Mouse (Mus musculus) small intestine, adult 2 months (tissue): ENCODE measurements around the gene Nexn. TPM values are rescaled to one million over a fixed set of nuclear protein-coding genes. Genes with fewer than 3 reads are reported as not detected.

Experiments used
- H3K27ac ChIP-seq: fragments of 200-500 bp; 2 replicates; pipeline ENCODE4 v1.5.1; 2012; ENCODE audit warnings: low read depth, low read length, control low read depth, inconsistent platforms; ENCODE audit not compliant: insufficient read depth
- H3K27me3 ChIP-seq: fragments of 200-500 bp; 2 replicates; pipeline ENCODE4 v1.6.1; 2012; ENCODE audit warnings: mild to moderate bottlenecking, moderate library complexity, low read length, inconsistent platforms; ENCODE audit not compliant: control insufficient read depth, insufficient read depth
- H3K36me3 ChIP-seq: fragments of 200-500 bp; 2 replicates; pipeline ENCODE4 v1.6.1; 2012; ENCODE audit warnings: mild to moderate bottlenecking, low read length, control low read depth, inconsistent platforms; ENCODE audit not compliant: control insufficient read depth, insufficient read depth
- H3K4me1 ChIP-seq: fragments of 200-500 bp; 2 replicates; pipeline ENCODE4 v1.6.1; 2012; ENCODE audit warnings: low read length, inconsistent platforms, mixed read lengths; ENCODE audit not compliant: control insufficient read depth, insufficient read depth, insufficient read length
- H3K4me3 ChIP-seq: fragments of 200-500 bp; 2 replicates; pipeline ENCODE4 v1.5.1; 2012; ENCODE audit warnings: low read depth, mild to moderate bottlenecking, control low read depth, inconsistent platforms, low read length, moderate library complexity
- CTCF ChIP-seq: fragments of 200-500 bp; IDR thresholded peaks from 2 replicates; pipeline ENCODE4 v1.5.1; 2012; ENCODE audit warnings: low read depth, mild to moderate bottlenecking, control low read depth, inconsistent platforms, low read length, moderate library complexity, mixed read lengths; ENCODE audit not compliant: insufficient replicate concordance, insufficient read length; ENCODE audit errors: extremely low read depth
- POLR2A ChIP-seq: fragments of 200-500 bp; IDR thresholded peaks from 2 replicates; pipeline ENCODE4 v1.6.1; 2012; ENCODE audit warnings: low read depth, mild to moderate bottlenecking, control low read depth, inconsistent platforms, low read length, moderate library complexity
- WGBS: fragments of 180-500 bp; shearing (Covaris S2); methylation state at CpG from one replicate; pipeline ENCODE4 v1.1.7; 2018; 5-methylcytosine and 5-hydroxymethylcytosine counted together
- polyA plus RNA-seq: library from polyadenylated mRNA; depleted of rRNA; stranded (reverse); fragments of >200 nt; gene quantifications from 2 replicates; pipeline ENCODE4 v1.2.3, GENCODE M21; 2012

Gene Nexn
- polyA plus RNA-seq, 1 experiment = 0.05 TPM

DNA sequence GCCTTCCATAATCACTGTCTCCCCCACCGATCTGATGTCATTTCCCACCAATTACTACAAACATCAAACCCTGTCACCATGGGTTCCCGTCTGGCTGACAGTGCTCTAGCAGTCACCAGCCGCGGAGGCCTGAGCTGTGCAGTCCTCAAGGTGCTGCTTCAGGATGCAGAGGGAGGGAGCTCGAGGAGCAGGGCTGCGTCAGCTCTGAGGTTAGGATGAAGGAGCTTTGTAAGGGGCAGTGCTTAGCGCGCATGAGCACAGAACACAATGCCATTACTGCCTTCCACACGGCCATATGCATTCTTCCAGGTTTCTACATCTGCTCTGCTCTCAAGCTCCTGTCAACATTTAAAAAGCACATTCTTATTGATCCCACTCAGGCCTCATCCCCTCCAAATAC, 36.8 kb upstream of the Nexn start:
- 89% methylated on average over 9 of the region's 9 CpGs for WGBS

DNA sequence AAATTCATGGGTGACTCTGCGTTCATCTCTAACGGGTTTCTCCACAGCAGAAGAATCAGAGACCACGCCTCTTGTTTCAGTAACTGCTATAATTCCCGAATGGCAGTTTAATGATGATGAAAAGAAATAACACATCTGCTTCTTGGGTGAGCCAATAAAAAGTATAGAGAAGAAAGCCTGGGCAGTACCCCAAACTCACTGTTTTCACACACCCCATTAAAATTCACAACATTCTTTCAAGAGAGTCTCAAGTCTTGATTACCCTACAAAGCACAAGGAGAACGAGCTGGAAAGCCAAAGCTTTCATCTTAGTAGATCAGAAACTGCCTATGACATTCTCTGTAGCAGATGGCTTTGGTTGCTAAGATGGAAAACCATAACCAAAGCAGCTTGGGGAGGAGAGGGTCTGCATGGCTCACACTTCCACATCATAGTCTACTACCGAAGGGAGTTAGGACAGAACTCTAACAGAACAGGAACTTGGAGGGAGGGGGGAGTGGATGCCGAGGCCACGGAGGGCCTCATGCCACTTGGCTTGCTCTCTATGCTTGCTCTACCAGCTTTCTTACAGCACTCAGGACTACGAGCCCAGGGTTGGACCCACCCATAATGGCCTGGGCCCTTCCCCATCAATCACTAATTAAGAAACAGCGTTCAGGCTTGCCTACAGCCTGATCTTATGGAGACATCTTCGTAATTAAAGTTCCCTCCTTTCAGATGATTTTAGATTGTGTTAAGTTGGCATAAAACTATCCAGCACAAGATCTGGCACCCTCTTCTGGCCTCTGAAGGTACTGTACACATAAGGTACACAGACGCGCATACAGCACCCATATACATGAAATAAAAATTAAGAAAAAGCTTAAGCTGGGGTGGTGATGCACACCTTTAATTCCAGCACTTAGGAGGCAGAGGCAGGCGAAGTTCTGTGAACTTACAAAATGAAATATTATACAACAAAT, 34.5 kb upstream of the Nexn start:
- TF ChIP-seq CTCF (no peak), POLR2A (no peak)
- Histone ChIP-seq H3K4me1 (peaks cover 5% of the 10 kb centered on the region; the same call in 1 of the 2 replicates), H3K27ac (no peak overlapping the region), H3K4me3 (no peak overlapping the region), H3K36me3 (no peaks in the 10 kb centered on the region; the same call in 1 of the 2 replicates), H3K27me3 (no peaks in the 10 kb centered on the region)
- 88% methylated on average over 14 of the region's 14 CpGs for WGBS

More for the DNA sequence above, 36.8 kb upstream of the Nexn start:
- Histone ChIP-seq H3K27ac (no peak overlapping the region), H3K27me3 (no peaks in the 10 kb centered on the region), H3K4me1 (peaks cover 6% of the 10 kb centered on the region; the same call in 1 of the 2 replicates), H3K4me3 (no peak overlapping the region), H3K36me3 (no peaks in the 10 kb centered on the region)
- TF ChIP-seq CTCF (no peak), POLR2A (no peak)

DNA sequence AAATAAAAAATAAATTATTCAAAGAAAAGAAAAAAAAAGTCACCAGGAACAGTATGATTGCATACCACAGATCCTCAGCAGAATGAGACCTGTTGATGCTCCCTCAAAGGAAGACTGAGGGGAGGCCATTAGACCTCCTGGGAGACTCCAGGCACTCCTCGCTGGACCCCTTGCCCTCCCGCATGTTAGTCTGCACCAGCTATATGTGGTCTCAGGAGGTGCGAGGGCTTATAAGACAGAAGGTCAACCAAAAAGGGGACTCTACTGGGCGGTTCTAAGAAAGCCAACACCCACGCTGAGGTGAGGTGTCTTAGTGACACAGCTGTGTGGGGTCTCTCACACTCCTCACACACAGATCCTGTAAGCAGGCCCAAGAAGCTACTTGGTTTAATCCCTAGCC, 29.7 kb upstream of the Nexn start:
- 92% methylated on average over 5 of the region's 5 CpGs for WGBS
- TF ChIP-seq CTCF (no peak), POLR2A (no peak)
- H3K4me3 ChIP-seq = no peak overlapping the region

DNA sequence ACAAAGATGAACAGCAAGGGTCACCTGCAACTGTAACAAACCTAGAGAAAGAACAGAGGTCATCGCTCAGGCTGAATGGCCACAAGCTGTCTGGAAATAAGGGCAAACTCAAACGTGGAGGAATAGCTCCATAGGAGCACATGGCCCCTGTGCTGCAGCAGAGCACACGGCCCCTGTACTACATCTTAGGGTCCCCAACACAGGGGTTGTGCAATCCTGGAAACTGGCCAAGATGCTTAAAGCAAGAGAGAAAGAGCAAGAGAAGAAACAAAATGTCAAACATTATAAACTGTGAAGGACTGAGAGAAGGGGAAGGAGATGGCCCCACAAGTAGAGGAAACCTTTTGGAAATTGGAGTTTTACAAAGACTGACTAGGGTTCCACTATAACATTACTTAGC, 28.2 kb upstream of the Nexn start:
- 74% methylated on average over 3 of the region's 3 CpGs for WGBS
- TF ChIP-seq POLR2A (no peak), CTCF (no peak)
- no peak overlapping the region for H3K27ac ChIP-seq
- H3K27me3 ChIP-seq = no peaks in the 10 kb centered on the region
- H3K4me3 ChIP-seq = no peak overlapping the region
- no peaks in the 10 kb centered on the region for H3K4me1 ChIP-seq
- H3K36me3 ChIP-seq = no peaks in the 10 kb centered on the region; the same call in none of the 2 replicates

More for the DNA sequence above, 29.7 kb upstream of the Nexn start:
- Histone ChIP-seq H3K27me3 (no peaks in the 10 kb centered on the region), H3K36me3 (no peaks in the 10 kb centered on the region; the same call in none of the 2 replicates), H3K4me1 (no peaks in the 10 kb centered on the region), H3K27ac (no peak overlapping the region)

DNA sequence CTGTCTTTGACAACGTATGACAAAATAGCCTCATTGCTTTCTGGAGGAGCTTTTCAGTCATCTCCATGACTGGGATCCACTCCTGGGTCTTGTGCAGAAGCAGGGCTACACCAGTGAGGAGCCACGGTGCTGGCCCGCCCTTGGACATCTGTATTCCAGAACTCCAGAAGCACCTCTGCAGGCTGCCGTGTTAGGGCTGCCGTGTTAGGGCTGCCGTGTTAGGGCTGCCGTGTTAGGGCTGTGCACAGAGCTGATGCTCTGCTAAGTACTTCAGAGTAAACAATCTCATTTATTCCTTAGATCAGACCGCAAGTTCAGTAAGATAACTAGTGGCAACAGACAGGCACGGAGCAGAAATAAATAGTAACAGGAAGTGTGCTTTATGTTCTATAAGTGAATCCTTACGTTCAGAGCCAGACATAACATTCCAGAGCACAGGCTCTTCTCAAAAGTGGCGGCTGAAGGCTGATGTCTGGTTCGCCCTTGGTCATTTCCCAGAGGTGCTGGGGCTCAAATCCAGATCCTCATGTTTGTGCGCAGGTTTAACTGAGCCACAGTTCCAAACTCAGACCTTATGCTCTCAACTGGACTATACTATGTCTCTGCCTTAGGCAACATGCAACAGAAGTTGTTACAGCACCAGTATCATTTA, 27.5 kb upstream of the Nexn start:
- H3K4me1 ChIP-seq = no peaks in the 10 kb centered on the region
- H3K27me3 ChIP-seq = no peaks in the 10 kb centered on the region
- H3K4me3 ChIP-seq = no peak overlapping the region
- WGBS = 79% methylated on average over 13 of the region's 13 CpGs
- H3K27ac ChIP-seq = no peak overlapping the region
- TF ChIP-seq CTCF (no peak), POLR2A (no peak)
- no peaks in the 10 kb centered on the region; the same call in none of the 2 replicates for H3K36me3 ChIP-seq

DNA sequence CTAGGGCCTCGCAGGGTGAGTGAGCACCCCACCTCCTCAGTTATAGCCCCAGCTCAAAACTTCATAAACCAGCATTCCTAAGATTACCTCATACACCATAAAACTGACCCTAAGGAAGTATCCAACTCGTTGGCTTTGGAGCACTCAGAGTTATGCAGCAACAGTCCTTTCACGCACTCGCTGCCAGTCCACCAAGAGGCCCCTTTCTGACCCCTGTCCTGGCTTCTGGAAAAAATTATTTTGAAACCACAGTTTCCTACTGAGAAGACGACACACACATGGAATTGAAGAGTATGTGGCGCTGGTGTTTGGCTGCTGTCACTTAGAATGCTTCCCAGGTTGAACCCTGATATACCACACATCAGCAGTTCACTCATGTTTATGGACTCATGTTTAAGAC, 25.7 kb upstream of the Nexn start:
- TF ChIP-seq POLR2A (no peak), CTCF (no peak)
- Histone ChIP-seq H3K27ac (no peak overlapping the region), H3K4me3 (no peak overlapping the region), H3K36me3 (no peaks in the 10 kb centered on the region; the same call in none of the 2 replicates), H3K27me3 (no peaks in the 10 kb centered on the region), H3K4me1 (no peaks in the 10 kb centered on the region)
- 80% methylated on average over 6 of the region's 6 CpGs for WGBS
